Mouse (Mus musculus) cerebral cortex, adult 2 months (tissue): Measurements from ENCODE around the gene Lsm10.

Experiments
- WGBS: fragments of 180-500 bp; shearing (Covaris S2); methylation state at CpG from one replicate; pipeline ENCODE4 v1.1.7; 2018; 5-methylcytosine and 5-hydroxymethylcytosine counted together

Gene Lsm10

DNA sequence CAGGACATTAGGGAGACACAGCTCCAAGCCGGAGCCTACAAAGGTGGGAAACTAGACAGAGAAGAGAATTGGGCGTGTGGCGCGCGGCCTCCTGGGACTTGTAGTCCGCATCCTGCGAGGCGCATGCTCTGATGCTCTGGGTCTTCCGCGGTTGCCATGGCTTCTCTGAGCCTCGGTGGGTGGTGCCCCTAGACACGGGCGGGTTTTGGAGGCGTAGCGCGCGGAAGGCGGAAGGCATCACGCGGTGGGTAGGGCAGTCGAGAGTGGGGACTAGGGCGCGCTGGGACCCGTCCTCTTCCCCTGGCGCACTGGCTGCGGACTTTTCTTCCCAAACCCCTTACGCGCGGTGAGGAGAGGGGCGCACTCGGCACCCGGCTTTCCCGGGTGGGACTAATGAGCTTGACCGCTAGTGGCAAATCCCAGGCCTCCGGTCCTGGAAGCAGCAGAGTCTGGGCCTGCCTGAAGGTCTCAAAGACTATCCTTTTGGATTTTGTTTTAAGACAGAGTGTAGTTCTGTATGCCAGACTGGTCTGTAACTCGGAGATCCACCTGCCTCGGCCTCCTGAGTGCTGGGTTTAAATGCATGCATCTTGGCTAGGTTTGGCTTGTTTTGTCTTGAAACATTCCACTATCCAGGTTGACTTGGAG, at the start of gene Lsm10:
Gene Lsm10 (plus strand): TSS at position 160 of the 648 bp plus-strand sequence.
- 2% methylated on average over 37 of the region's 37 CpGs for WGBS

DNA sequence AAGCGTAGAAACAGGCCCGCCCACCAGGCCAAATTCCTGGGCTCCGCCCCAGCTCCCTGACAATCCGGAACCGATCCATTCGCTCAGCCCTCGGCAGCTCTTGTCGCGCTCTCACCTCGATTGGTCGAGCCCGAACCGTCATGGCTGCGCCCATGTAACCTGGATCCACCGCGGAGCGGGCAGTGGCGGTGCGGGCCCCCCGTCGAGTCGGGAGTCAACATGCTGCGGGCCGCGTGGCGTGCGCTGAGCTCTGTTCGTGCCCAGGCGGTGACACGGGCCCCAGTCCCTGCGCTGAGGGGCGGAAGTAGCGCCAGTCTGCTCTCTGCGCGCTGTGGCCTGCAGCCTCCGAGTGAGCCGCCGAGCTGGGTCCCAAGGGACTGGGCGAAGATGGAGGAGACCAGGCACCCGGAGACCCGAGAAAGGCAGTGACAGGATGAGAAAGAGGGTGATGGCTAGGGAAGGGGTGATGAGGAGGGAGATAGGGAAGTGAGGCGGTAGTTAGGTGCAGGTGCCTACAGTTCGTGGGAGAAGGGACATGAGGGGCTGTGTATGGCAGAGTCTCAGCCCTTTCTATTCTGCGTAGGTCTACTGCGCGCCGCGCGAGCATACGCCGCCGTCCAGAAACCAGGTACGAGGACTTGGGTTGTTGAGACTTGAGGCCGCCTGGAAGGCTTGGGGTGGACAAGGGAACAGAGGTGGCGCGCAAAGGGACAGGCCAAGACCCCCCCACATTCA, 49.4 kb upstream of the Lsm10 start, which contains the start of gene Mrps15:
Gene Mrps15 (plus strand): TSS at position 75 of the 735 bp plus-strand sequence.
- WGBS: under 1% methylated on average over 56 of the region's 56 CpGs

DNA sequence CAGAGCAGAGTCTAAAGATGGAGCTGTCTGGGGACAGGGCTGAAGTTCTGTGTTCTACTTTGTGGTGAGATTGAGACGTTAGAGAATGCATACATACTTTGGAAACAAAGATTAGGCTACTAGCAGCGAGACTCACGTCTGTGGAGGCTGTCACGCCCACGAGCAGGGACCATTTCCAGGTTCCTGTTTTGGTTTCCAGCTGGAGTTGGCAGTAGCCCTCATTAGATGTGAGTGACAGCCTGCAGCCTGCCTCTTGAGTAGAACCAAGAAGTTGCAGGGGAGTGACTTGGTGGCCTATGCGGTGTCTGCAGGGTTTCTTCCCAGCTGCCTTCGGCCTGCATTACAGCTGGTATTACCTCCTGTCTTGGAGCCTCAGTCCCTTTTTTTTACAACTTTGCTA, 44.8 kb upstream of the Lsm10 start:
- 38% methylated on average over 7 of the region's 7 CpGs for WGBS

DNA sequence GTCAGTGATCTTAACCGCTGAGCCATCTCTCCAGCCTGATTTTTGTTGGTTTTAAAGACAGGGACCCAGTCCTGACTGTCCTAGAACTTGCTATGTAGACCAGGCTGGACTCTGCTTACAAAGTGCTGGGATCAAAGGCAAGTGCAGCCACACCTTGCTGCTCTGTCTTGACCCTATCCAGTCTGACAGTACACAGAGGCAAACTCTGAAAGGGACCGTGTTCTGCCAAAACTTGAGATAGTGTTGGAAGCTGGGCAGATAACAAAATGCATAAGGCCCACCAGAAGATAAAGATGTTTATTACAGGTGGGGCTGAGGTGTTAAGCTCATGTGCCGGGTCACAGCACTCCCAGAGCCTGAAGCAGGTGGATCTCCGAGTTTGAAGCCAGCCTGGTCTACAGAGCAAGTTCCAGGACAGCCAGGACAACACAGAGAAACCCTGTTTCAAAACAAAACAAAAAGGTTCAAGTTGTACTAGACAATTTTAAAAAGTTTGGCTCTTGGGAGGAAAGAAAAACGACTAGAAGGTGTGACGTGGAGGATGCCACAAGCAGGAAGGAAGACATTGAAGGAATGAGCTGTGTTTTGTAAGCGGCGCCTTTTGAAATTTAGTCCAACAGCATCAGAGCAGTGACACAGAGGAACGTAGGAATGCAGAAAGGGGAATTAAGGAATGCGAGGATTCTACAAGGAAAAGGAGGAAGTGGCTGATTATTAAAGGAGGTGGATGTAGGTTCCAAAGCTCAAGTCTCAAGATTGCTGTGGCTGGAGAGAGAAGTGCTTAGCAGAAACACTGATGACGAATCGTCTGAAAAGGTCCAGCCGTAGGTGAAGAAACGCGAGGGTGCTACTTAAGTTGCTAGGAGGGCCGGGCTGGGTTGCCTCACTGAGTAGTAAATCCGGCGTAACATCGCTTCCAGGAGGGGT, 39.0 kb upstream of the Lsm10 start:
- WGBS: 16% methylated on average over 19 of the region's 19 CpGs

DNA sequence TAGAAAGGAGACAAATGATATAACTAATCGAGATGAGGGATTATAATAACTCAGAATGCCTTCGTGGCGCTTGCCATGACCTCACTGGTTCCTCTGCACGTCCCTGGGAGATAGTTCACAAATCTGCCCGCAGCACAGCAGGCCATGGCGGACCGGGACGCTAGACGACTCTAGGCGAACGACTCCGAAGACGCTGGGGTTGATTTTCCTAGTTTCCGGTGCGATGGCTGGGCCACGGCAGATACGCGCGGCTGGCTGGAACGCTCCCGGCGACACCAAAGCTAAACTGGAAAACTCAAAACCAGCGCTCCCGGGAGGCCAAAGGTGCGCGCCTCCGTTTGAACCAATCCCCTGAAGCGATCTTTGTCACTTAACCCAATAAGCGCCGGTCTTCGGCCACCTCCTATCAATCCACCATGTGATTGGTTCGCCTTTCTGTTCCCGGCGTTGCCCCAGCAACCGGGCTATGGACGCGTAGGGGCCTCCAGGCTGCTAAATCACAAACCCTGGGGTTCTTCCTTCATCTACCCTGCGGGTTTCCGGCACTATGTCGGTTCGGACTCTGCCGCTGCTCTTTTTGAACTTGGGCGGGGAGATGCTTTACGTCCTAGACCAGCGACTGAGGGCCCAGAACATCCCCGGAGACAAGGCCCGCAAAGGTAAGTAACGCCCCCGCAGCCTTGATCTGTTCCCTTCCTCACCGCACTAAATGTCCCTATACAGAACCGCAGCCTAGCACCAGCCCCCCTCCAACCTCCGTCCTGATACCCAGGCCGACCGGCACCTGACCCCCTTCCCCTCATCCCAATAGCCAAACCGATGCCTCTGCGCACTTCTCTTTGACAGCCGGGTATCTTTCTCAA, 38.1 kb upstream of the Lsm10 start, which contains the start of gene Oscp1:
Gene Oscp1 (plus strand): TSS at position 432 of the 863 bp plus-strand sequence.
- WGBS: under 1% methylated on average over 57 of the region's 57 CpGs

DNA sequence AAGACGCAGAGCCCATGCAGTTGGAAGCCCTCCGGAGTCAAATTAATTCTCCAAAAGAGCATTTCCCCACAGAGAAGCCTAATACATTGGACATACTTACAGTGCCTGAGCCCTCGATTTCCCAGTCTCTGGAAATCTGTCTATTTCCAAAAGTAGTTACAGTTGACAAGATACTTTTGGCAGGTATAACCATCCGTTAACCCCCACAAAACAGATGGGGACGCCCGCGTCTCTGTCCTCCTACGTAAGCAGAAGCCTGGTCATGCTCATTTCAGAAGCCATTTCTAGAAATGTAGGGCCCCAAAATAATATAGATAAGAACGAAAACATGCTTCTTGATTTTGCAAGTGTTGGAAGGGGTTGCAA, 37.4 kb upstream of the Lsm10 start:
- WGBS: 19% methylated on average over 9 of the region's 9 CpGs

DNA sequence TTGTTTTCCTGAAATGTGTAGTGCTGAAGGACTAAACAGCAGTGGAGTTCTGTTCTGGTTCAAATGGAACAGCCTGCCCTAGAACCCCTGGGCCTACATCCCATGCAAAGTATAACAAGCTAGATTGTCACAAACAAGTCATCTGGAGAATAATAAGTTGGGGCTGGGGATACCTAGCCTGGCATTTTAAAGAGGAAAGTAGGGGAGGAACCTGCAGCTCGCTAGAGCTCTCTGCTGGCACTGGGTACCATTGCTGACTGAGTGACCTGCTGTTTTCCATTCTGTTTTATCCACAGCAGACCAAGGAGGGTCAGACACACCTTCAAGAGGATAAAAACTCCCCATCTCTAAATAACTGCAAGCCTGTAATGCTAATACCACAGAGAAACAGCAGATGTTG, 33.6 kb upstream of the Lsm10 start:
- 60% methylated on average over 1 of the region's 1 CpGs for WGBS

DNA sequence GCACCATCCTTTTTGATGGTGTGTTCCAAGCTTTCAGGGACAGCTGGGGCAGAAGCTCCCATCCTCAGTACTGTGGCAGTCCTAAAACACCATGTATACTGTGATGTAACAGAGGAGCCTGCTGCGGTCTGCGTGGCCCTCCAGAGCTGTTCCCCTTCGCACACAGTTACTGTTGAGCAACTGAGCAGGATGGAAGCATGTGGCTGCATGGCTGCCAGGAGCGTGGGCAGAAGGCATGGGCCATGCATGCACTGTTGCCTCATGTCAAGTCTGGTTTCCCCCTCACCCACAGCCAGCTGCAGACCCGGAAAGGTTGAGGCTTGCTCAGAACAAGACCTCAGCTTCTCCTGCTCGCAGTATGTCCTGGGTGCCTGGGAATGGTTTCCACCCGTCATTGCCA, 31.2 kb upstream of the Lsm10 start:
- 78% methylated on average over 7 of the region's 7 CpGs for WGBS

DNA sequence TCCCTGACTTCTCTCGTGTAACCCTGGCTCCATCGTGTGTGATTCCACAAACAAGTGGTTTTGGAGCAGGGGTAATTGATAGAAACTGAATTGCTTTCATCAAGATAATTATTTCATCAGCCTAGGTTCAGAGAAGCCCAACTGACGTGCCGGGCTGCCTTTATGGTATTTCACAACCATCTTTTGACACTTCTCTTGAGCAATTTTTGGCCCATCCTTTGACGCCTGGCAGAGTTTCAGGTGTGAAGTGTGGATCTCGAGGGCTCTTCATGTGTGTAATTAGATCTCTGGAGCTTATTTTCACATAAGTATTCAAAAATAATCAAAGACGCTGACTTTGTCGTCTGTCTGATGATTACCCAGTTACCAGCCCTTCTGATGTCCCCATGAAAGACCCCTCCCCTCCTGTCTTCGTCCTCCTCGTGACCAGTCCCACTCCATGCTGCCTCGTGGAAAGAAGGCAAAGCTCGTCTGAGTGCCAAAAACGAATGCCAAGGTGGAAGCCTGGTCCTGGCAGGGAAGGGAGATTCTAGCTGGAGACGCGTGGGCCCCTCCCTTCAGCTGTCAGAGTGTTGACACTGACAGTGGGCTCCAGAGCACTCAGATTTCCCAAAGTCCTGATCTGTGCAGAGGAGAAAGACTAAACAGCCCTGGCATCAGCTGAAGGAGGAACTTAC, 28.9 kb upstream of the Lsm10 start:
- 43% methylated on average over 15 of the region's 15 CpGs for WGBS

DNA sequence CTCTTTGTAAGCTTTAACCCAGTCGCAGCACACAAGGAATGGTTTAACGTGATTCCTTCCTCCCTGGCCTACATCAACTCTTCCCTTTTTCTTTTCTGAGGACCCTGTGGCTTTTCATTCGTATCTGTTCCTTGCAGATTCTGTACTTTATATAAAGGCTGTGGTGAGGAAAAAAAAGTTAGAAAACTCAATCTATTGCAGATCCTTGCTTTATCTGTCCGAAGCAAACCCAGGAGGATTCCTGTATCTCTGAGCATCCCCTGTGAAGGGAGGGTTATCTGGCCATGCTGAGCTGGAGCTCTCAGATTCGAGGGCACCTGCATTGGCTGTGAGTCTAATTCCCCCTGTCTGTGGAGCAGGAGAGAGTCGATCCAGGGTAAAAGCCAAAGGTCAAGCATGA, 27.6 kb upstream of the Lsm10 start:
- WGBS: 84% methylated on average over 6 of the region's 6 CpGs

DNA sequence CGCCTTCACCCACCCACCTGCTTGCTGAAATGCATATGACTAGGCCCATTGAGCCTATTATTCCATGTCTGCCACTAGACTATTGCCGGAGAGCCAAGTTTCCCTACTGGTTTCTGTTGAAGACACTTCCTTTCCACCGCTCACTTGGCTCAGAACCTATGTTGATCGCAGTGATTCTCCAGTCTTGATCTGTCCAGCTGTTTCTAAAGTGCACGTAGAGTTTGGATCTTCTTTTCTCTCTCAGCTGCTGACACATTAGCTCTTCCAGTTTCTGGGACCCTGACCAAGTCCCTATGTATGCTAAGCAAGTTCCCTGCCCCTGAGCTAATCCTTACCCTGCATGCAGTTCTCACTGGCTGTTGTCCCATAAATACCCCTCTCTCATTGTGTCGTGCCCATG, 18.6 kb upstream of the Lsm10 start:
- 64% methylated on average over 6 of the region's 6 CpGs for WGBS

DNA sequence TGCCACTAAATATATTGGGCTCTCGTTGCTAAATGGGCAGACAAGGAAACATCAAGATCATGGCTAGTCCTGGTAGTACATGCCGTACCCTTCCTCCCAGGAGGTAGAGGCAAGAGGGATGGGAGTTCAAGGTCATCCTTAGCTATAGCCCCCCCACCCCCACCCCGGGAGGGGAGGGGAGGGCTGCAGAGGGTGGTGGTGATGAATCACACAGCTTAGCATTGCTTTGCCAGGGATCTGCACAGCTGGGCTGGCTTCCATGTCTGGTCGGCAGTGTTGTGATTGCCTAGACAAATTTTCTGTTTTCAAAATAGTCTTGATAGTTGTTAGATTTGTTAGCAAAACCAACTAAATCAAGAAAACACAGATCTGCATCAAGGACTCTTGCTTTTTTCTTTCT, 17.2 kb upstream of the Lsm10 start:
- 79% methylated on average over 4 of the region's 4 CpGs for WGBS

DNA sequence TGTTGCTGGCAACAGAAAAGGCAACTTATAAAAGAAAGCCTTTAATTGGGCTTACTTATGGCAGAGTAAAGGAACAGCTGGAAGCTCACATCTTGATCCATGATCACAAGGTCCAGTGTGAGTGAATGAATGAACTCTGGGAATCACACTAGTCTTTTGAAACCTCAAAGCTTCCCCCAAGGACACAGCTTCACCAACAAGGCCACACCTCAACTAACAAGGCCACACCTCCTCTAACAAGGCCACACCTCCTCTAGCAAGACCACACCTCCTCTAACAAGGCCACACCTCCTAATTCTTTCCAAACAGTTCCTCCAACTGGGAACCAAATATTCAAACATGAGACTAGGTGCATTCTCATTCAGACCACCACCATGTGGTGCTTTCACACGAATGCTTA, 14.8 kb upstream of the Lsm10 start:
- WGBS: 100% methylated on average over 1 of the region's 1 CpGs

DNA sequence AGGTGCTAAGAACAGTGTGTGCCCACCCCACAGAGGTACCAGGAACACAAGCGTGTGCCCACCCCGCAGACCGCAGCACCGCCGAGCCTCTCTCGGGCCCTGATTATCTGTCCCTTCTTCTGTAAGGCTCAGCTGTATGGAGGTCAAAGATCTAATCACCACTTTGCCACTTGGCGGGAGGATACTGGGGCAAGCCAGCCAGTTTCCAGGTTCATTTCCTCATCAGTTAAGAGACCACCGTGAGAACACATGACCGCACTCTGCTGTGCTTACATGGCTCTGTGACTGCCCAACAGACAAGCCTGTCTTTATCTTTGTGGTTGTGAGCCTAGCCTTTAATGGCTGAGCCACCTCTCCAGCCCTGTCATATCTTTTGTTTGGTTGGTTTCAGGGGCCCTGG, 13.4 kb upstream of the Lsm10 start:
- WGBS: 92% methylated on average over 9 of the region's 9 CpGs

DNA sequence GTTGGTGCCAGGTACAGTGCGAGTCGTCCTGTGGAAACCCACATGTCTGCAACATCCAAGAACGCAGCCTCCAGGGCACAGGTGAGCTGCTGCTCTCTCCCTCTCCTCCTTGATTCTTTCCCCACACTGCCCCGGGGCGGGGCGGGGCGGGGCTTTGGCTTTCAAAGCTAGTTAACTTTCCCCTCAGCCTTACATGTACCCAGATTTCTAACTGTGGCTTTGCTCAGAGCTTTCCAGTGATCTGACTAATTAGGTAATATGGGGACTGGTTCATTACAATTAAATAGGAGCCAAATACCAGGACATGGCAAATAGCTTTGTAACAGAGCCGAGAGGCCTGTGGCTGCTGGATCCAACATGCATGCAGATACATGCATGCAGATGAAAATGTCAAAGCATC, 12.0 kb upstream of the Lsm10 start:
- WGBS: 79% methylated on average over 8 of the region's 8 CpGs

DNA sequence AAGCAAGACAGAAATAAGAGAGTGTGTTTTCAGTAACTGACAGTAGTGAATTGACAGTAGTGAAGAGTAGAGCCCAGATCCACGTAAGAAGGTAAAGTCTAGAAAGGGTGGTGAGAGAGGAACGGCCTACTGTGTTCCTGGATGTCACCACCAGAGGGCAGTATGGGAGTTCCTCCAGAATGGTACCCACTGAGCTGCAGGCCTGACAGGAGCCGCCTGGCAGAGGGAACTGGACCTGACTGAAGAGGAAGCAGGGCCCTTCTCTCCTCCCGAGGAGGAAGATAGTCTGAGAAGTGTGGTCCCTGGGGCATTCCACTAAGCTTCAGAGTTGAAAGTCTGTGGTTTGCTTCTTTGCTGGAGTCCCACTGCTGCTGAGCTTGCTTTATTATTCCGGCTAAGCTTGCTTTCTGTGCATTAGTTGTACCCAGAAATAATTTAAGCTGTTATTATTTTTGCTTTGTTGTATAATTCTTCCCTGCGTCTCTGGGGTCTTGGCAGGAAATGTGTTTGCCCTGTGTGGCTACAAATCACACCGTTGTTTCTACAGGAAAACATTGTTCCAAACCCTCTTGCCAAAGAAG, 10.3 kb upstream of the Lsm10 start:
- 19% methylated on average over 7 of the region's 7 CpGs for WGBS

DNA sequence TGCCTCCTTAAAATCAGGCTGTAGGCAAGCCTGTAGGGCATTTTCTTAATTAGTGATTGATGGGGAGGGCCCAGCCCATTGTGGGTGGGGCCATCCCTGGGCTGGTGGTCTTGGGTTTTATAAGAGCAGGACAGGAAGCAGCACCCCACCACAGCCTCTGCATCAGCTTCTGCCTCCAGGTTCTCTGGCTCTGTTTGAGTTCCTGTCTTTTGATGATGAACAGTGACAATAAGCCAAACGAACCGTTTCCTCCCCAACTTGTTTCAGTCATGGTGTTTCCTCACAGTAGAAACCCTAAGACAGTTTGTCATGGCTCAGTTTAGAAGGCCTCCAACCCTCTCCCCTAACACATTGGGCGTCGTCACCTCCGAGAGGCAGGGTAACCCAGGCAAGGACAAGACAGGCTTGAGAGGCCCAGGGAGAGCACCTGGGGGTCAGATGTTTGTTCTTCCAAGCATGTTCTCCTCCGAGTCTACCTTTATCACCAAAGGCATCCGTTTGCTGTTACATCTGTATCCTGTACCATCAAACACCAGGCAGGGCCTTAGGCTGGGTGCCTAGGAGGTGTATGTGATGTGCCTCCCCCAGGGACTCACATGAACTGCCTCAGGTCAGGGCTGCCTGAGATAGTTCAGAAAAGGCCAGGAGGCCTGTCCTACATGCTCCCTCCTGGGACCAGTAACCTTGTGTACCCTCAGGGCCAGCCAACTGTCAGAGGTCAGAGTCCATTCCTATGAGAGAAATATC, 6.1 kb upstream of the Lsm10 start:
- 78% methylated on average over 7 of the region's 7 CpGs for WGBS

DNA sequence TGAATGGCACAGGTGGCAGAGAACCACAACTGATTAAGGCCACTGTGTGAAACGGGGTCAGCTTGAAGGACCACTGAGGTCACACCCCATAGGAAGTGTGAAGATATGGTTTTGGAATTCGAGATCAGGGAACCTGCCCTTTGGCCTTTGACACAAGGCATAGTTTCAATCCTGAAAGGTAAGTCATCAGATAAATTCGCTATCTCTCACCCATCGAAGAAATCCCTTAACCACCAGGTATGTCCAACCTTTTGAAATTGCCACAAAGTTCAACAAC, 5.6 kb upstream of the Lsm10 start:
- 84% methylated on average over 4 of the region's 4 CpGs for WGBS

DNA sequence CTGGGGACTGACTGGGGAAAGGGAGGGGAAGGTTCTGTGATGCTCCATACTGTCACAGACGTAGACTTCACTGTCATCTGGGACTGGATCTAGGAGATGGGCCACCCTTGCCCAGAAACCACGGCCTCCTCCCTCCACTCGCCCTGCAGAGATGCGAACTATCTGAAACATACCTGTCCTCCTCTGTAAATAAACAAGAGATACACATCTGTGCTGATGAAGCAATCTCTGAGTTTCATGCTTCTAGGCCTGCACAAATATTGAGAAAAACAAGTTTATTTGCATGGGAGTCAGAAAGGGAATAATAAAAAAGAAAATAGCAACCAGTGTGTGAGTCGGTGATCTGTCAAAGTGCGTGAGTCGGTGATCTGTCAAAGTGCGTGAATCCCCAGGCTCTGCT, 4.5 kb upstream of the Lsm10 start:
- whole genome bisulfite sequencing: 88% methylated on average over 8 of the region's 8 CpGs
